Mouse (Mus musculus) mouse embryonic stem cell (cell line): ENCODE data around the gene Grip1.

Experiments
- in situ Hi-C, 2 experiments: fragments of 300-500 bp; cut with MboI; formaldehyde crosslinking; loops; 1 replicate in 1 of 2; 3 replicates in 1 of 2; pipeline ENCODE4 v1.14.3; 2019 to 2020; ENCODE audit warnings: low sequenced_read_pairs in 2 of 2, low pct_unique_long_range_greater_than_20kb in 1 of 2, mixed read lengths in 1 of 2; ENCODE audit not compliant: unreplicated experiment in 1 of 2

The Grip1 gene

DNA sequence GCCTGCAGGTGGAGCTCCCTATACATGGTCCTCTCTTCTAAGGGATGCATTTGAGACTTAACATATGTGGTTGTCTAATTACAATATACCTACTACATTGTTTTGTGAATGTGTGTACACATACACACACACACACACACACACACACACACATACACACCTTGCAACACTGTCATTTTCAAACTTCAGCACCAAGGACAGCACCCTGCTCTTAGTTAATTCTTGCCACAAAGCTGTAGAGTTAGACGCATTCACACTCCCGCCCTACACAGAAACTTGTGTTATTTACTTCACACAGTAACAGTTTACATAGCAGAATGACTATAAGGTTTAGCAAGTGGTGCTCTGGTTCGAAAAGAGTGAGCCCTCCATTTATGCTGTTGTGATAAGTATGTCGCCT lies 251.7 kb downstream of the Grip1 start:
- in situ Hi-C loops = no loop called here

DNA sequence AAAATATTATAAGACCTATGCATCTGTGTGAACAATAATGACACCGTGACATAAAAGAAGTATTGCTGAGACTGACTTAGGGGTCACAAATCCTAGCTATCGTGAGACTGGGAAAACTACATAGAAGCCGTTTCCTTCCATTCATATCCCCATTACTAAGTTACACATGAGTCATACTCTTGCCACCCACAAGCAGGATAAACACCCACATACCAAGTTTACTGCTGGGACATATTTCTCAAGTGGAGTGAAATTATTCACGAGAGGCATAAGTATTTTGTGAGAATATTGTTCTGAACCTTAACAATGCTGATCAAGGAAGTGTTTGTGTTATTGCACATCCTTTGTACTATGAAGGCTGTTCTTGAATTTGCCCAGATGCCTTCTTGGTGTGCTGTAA lies 252.7 kb downstream of the Grip1 start:
- in situ Hi-C loops = no loop called here

DNA sequence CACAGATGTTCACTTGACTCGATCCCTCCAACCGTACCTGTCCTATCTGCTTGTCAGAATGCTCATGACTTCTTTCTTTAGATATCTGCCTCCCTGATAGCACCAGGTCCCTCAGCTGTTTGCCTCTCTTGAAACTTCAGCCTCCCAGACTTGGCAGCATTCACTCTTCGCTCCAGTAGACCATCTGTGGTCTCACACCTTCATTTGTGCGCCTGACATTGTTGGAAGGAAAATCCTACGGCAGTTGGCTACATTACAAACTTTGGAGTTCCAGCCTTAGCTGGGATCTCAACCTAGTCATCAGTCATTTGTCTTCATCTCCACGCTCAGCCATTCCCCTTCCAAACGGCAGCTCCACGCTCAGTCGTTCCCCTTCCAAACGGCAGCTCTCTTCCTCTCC lies 253.4 kb downstream of the Grip1 start:
- in situ Hi-C loops = no loop called here

DNA sequence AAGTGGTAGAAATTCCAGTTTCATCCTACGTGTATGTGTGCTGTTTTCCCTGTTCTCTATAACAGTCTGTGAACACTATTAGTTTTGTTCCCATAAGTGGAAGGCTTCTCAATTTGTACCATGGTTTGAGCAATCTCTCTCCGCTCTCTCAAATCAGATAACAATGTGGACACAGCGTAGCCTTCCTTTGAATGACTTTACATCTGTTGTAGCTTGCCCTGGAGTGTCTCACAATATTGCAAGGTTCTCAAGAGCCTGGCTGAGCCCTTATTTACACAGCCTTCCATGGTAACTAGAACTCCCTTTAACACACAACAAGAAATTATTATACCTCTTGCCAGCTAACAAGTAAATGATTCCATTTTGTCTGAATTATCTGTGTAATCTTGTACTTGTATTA lies 268.3 kb downstream of the Grip1 start:
- in situ Hi-C loops = no loop called here

DNA sequence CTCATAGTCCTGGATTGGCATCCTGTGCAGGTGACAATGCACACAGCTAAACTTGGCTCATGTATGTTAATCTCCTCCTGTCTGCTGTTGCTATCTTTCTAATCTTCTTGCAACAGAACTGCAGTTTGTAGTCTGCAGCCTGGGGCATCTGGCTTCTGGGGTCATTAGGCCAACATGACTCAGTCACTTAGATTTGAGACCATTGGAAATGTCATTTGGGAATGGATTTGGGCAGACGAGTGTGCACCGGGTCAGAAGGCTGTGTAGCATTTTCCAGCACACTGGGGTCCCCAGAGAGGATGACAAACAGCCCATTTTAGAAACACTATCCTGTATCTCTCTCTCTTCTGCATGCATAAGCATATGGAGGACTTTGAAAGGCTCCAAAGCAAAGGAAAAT lies 268.8 kb downstream of the Grip1 start:
- in situ Hi-C loops = no loop called here

DNA sequence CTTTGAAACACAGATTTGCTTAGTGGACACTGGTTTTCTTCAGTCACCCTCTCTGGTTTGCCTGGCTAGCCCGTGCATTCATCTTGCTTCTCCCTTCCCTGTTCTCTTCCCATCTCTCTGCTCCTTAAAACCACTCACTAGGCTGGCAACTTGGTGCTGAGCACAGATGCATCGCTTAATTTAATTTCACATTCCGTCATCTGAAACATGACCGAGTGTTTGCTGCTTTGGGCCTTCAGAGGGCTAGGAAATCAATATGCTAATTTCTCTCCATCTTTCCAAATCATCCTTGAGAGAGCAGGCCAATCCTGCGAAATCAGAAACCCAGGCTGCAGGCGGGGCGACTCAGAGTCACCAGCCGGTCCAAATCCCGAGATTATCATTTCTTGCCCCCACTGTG lies 270.0 kb downstream of the Grip1 start:
- in situ Hi-C loops = no loop called here

DNA sequence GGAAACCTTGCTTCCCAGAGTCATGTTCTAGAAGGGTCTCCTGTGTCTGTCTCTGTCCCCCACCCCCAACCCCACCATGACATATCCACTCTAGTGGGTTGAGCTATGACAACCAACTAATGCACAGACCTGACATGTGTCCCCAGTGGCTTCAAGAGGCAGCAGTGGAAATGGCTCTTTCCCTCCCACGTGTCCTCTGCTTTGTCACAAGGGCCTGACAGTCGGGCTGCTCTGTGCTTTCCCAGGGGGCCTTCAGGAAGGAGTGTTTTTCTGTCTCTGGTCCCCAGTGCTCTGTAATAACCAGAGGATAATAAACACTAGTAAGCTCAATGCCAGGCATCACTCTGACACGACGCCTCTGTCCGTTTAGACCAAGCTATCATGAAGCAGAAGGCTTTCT lies 271.7 kb downstream of the Grip1 start:
- in situ Hi-C loops = no loop called here

DNA sequence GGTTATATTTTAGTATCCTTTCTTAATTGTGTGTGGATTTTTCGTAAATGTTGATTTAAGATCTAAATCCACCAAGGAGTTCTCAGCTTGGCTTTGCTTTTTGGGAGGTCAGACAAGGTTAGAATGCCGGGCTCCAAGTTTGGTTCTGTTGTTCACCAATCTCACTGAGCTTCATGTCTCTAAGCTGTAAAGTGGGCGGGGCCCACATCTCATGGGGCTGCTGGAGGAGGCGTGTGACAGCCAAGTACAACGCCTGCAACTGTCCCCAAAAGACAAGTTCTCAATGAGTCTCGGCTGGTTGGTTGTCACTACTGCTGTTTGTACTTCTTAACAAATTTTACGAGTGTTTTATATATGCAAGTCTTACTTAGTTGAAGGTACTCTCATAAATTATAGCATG lies 272.3 kb downstream of the Grip1 start:
- in situ Hi-C loops = no loop called here

DNA sequence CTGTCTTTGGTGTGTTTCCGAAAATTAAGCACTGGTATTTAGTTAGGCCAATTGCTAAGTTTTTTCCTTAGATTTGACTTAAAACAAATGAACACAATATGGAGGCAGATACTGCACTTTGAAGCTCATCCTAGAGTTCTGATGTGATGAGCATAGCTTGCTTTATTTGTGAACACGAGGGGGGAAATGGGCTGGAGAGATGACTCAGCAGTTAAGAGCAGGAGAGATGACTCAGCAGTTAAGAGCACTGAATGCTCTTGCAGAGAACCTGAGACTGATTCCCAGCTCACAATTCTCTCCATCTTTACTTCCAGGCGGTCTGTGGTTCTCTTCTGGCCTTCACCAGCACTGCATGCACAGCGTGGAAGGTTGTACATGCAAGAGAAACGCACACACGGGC lies 273.3 kb downstream of the Grip1 start:
- in situ Hi-C loops = no loop called here

DNA sequence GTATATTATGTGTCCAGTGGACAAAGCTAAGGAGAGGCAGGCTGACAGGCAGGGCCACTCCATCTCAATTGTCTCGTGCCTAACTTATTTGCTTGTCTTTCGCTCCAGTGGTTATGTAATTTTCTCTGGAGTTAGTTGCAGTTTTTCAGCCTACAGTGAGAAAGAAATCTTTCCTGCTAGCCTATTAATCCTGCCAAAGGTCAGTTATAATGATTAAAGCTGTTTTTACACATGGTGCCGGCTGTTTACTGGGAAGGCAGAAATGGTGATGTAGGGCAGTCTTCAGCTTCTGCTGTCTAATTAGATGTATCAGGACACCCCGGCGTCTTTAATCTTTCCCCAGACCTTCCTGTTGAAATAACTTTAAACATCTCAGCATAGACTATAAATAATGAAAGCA lies 276.6 kb downstream of the Grip1 start:
- in situ Hi-C loops = no loop called here

DNA sequence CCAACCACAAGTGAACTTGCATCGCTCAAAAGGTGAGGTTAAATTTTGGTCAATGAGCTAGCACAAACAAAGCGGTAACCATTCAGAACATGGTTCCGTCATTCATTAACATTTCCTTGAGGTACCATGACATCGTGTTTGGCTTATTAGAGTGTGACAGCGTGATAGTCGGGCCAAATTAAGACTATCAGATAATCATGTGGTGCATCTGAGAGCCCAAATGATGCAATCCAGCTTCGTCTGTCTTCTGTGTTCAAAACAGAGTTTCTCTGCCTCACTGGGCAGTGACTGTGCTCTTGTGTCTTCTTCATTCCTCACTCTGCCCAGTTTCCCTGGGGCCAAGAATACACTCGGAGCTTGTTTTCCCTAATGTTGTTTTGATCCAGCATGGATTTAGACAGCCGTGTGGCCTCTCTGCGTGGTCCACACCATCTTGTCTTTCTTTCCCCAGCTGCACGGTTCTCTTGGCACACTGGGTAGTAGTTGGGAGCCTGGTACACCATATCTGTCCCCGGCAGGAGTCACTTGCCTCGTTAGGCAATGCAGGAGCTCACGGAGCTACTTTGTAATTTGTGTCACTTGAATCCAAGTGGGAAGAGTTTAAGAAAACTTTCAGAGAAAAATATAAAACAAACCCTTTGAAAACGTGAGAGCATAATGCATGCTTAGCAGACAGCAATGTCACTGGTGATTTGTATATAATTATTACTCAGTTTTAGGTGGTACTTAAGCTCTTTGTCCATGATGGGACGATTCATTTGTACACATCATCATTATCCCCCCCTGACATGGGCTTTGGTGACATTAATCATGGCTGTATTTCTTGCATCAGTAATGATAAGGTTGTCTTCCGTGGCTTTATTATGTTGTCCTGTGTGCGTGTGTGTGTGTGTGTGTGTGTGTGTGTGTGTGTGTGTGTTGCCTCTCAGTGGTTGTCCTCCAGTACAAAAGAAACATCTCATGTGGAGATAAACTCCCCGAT lies 281.7 kb downstream of the Grip1 start:
- in situ Hi-C loops = no loop called here

DNA sequence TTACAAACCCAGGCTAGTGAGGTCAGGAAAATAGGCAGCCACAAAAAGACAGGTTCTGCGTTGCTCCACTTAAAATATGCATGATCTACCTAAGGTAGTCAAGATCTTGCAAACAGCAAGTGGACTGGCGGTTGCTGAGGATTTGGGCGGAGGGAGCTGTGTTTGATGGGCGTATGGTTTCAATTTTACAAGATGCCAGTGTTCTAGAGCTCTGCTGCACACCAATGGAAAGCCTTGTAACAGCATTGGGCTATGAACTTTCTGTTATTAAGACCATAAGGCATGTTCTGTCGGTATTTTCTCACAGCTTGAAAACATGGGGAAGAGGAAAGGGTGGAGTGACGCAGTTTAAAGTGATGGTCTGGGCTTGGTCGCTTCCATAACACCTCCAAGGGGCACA lies 285.8 kb downstream of the Grip1 start:
- in situ Hi-C loops = no loop called here

DNA sequence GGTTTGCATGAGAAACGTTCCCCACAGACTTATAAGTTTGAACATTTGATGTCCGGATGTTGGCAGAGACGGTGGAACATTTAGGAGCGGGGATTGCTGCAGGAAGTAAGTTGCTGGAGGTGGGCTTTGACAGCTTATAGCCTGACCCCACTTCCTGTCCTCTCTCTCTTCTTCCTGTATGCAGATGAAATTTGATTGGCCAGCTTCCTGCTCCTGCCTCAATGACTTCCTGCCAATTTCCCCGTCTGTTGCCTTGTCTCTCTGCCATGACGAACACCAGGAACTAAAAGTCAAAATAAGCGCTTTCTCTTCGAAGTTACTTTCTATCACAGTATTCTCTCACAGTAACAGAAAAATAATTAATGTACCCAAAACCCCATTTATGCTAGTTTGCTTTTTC lies 289.1 kb downstream of the Grip1 start:
- in situ Hi-C loops = no loop called here

DNA sequence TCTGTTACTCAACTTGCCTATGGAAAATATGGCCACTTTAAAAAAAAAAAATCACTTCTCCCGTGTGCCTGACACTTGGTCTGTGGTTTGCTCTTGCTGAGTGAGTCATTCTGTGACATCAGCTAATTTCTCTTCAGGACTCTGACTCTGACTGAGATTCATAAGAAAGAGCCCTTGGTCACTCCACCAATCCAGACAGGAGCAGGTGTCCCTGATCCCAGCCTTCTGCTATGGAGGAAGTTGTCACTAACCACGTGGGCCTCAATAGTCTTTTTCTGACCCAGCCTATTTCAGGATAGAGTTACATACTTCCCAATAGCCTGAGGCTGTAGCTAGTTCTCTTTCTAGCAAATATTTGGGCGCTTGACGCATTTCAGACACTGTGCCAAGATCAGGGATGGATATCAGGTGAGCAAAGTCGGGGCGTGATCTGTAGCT lies 298.8 kb downstream of the Grip1 start:
- in situ Hi-C loops = no loop called here

DNA sequence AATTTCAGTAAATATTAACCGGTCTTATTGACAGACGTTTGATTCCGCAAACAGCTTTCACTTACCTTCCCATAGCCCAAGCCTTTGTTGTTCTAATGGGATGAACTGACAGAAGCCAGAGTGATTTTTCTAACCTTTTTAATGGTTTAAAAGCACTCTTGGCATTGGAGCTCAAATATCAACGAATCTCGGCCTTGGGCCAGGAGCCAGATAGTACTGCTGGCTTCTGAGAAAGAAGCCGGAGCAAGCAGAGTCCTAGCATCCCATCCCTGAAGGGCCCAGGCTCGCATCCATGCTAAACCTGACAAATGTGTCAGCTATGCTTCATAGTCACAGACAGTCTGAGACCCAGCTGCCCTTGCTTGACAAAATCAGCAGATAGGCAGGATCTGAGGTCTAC lies 302.6 kb downstream of the Grip1 start:
- in situ Hi-C loops = no loop called here

DNA sequence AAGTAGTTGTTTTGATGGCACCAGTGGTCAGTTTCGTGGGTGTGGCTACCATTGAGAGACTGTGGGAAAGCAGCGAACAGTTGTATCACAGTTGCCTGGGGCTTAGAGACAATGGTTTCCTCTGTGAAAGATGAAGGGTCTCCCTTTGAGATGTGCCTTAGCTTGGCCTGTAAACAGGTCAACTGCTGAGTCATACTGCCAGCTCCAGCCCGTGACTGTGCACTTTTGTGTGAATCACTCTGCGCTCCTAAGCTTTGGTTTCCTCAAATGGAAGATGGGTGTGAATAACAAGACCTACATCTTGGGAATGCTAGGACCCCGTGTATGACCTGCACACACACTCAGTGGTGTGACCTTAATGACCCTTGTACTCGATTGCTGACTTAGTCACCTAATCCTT lies 303.6 kb downstream of the Grip1 start:
- in situ Hi-C loops = no loop called here

DNA sequence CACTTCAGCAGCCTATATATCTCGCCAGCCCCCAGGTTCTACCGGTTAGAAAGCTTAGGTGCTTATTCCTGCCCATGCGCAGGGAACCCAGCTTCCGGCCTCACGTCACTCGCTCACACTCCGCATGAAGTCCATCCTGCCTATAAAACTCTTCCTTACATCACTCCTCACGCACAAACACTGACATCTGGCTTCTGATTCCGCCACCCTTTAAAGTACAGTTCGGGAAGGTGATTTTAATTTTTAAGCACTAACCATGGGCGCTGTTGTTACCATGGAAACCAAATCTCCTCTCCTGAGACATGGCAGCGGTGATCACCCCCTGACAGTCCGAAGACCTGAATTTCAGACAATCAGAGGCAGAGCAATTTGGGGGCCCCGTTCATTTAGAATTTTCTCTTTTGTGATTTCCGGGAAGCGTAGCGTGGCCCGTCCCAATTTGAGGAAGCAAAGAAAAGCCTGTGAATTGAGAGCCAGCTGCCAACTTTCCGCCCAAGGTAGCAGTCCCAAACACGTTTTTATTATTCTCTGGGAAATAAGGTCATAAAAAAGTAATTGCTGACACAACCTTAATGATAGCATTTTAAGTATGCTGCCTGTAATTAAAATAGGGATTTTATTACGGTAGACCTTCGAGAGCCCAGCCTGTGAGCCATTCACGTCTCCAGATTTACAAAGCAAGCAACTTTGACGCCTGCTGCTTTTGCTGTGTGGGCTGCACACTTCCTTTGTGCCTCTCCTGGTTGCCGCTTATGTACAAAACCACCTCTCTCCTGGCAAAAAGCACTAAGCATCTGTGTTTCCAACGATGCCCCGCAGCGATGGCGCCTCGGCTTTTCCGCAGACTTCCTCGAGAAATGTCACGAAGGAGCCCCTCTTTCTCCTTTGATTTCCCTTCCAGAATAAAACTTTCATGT lies 308.1 kb downstream of the Grip1 start:
- in situ Hi-C loops = no loop called here

DNA sequence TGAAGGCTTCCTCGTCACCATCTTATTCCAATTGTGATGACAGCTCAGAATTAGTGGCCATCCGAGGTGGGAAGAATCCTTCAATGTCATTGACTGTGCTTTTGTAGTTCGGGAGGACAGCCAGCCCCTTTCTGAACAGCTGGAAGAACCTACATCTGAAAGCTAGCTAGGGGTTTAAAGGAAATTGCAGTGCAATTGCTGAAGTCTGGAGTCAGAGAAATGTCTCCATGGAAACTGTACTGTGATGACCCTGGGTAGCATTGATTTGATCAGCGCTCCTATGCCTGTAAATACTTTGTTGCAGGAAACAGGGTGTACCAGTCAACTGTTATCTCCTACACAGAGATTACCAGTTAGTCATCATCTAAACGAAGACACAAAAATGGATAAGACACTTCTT lies 325.2 kb downstream of the Grip1 start:
- in situ Hi-C loops = no loop called here

DNA sequence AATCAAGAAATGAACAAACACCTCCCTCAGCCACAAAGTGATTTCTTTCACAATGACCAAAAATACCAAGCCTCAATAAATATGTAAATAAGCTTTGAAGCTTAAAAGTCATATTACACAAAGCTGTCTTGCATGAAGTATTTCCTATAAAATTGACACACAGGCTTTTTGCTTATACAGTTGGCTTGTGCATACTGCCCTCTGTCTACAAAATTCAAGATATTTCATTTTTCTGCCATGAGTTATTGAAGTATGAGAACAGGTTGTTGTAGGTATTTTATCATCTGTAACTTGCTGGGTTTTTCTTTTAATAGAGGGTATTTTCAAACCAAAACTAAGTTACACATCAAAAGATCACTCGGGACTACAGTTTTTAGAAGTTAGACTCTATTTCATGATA lies 326.0 kb downstream of the Grip1 start:
- in situ Hi-C loops = no loop called here
